Mouse (Mus musculus) large intestine, adult 2 months (tissue): ENCODE measurements around the gene Rheb. TPM values are rescaled to one million over a fixed set of nuclear protein-coding genes. Genes with fewer than 3 reads are reported as not detected.
A peak's percentile ranks its signal among the peaks of the same experiment; 100 is the strongest.
"Not testable (repeated sequence)": the region's sequence is repeated elsewhere in the genome, so short reads cannot be mapped to it uniquely, and the experiment has no call there.

Source experiments
- DNase-seq: peaks from one replicate; pipeline ENCODE4 v3.0.0-alpha.2; 2012; ENCODE audit warnings: low read depth, low spot score
- WGBS: fragments of 180-500 bp; shearing (Covaris S2); methylation state at CpG from one replicate; pipeline ENCODE4 v1.1.7; 2018; 5-methylcytosine and 5-hydroxymethylcytosine counted together
- polyA plus RNA-seq: library from polyadenylated mRNA; depleted of rRNA; stranded (reverse); fragments of >200 nt; gene quantifications from 2 replicates; pipeline ENCODE4 v1.2.3, GENCODE M21; 2012; rRNA removed

Gene Rheb
- 15.0 and 15.3 TPM in 2 replicates for polyA plus RNA-seq

- 1% methylated on average over 92 of the region's 92 CpGs for WGBS
- DNase-seq = peak; percentile 97
These were observed at the start of gene Rheb for GRCm38 (mm10) chr5:24842274-24843102. TSS of gene Rheb (minus strand) at chr5:24842624.

DNA sequence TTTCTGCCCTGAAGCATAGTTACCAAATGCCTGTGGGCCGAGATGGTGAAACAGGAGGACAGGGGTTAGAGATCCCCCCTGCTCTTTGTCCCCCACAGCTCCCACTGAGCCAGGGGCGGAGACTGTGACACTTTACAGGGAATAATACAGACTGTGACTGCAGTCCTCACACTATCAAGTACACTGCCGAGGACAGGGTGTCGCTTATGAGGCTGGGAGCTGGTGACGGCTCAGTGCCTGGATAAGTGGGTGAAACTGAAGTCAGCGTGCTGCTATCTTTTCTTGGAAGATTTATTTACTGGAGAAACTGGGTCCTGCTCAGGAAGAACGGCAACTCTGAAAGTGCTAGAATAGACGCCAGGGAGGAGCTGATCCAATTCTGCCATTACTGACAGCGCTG is 47.4 kb upstream of the Rheb start:
- 83% methylated on average over 9 of the region's 9 CpGs for WGBS
- no peak for DNase-seq

- no peak for DNase-seq
- 90% methylated on average over 11 of the region's 11 CpGs for WGBS
These were observed 46.6 kb upstream of the Rheb start for GRCm38 (mm10) chr5:24888874-24889591.

DNA sequence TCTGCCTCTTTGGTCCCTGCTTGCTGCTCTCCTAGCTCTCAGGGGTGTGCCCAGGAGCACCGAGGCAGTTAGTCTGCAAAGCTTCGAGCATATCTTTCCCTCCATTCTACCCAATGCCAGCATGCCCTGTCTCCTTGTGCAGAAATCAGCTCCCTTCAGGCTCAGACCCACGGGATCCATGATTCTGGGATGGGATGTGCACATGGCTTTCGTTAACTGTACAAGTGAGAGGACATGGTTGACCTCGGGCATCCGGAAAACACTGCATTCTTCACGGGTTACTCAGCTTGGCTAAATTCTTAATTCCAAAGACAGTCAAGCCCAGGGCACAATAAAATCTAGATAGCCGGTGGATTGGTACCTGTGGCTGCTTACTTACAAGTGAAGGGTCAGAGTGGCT is 44.8 kb upstream of the Rheb start:
- WGBS = 79% methylated on average over 8 of the region's 8 CpGs
- DNase-seq = no peak

DNA sequence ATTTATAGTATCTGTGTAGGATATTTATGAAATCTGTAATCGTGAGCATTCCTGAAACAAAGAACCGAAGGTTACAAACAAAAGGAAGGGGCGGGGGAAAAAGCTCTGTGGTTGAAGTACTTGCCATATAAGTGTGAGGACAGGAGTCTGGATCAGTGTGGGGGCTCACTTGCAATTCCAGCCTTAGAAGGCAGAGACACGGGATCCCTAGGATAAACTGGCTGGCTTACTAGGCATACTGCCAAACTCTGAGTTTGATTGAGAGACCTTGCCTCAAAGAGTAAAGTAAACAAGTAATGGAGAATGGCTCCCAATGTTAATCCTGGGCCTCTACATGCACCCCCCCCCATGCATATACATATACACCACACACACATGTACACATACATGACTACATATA is 36.3 kb upstream of the Rheb start:
- 76% methylated on average over 4 of the region's 4 CpGs for WGBS
- DNase-seq = no peak

GRCm38 (mm10) chr5:24877836-24878624 is 35.6 kb upstream of the Rheb start:
- WGBS = 85% methylated on average over 11 of the region's 11 CpGs
- DNase-seq = no peak

DNA sequence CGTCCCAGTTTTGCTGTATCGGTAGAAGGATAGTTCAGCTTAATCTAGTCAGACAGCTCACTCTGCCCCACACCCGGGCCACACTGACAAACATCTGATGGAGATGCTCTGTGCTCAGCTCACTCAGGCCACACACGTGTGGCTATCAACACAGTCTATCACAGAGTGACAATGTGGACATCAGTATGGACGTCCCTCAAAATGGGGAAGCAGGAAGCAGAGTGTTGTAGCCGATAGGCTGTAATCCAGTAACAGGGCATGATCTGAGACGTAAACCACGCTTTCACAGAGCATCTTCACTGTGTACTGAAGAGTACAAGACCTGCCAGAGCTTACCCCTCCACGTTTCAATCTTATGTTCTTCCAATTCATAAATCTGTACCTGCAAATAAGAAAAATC is 34.2 kb upstream of the Rheb start:
- WGBS = 86% methylated on average over 9 of the region's 9 CpGs
- DNase-seq = no peak

GRCm38 (mm10) chr5:24874111-24874510 is 31.7 kb upstream of the Rheb start:
- DNase-seq = no peak
- WGBS = 87% methylated on average over 4 of the region's 4 CpGs

DNA sequence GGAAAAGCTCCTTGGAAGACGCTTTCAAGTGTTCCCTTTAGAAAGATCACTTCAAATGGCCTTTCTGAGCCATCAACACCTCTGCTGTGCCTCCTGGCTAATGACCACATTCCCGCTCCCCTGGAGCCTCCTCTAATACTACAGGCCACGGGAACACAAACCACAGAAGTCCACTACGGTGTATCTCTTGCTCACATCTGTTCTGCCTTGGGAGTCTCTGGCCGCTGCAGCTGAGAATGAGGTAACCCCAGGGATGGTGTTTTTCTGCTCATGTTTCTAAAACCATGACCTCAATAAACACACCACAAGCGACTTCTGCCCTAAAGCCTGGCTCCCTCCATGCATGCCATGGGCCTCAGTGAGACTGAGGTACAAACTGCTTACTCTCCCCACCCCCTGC is 30.8 kb upstream of the Rheb start:
- 80% methylated on average over 6 of the region's 6 CpGs for WGBS
- no peak for DNase-seq

- DNase-seq = no peak
- 68% methylated on average over 12 of the region's 12 CpGs for WGBS
These were observed 28.9 kb upstream of the Rheb start for GRCm38 (mm10) chr5:24871276-24871675.

- no peak for DNase-seq
- 80% methylated on average over 11 of the region's 11 CpGs for WGBS
These were observed 27.4 kb upstream of the Rheb start for GRCm38 (mm10) chr5:24869796-24870289.

DNA sequence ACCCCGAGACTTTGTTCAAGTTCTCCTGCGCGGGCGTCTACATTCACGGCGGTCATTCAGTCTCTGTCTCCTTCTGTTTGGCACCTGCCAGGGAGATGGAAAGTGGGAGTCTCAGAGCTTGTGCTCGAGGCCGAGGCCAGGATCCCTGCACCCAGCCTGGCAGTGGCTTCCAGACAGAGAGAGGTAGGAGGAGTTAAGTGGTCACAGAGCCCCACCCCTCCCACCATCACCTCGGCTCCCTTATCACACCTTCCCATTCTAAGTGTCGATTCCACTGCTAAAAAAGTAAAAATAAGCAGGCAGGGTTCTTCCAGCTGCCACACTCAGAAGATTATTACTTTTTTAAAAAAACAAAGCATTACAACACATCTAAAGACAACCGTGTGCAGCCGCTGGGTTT is 21.4 kb upstream of the Rheb start:
- 72% methylated on average over 12 of the region's 12 CpGs for WGBS
- DNase-seq = no peak

DNA sequence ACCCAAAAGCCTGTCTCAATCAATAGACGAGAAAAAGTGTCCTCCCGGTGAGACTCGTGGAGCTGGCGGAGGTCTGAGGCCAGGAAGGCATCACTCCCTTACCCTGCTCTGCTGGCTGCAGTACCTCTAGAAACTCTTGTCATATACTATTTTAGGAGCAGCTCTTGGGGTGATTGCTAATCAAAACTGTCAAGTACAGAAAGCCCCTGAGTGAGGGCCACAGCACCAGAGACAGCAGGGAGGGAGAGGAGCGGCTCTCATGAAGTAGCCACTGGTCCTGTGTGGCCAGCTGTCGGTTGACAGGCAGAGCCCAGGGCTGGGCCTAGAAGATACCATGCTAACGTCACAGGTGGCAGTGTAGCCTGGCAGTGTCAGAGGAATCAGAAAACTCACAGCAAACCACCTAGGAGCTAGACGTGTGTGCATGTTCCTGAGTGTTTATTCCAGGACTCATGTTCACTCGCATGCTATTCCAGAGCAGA is 19.1 kb upstream of the Rheb start:
- no peak for DNase-seq
- WGBS = 92% methylated on average over 9 of the region's 9 CpGs

- no peak for DNase-seq
- 76% methylated on average over 13 of the region's 13 CpGs for WGBS
These were observed 18.4 kb upstream of the Rheb start for GRCm38 (mm10) chr5:24860635-24861448.

- 69% methylated on average over 3 of the region's 3 CpGs for WGBS
- no peak for DNase-seq
These were observed 17.5 kb upstream of the Rheb start for GRCm38 (mm10) chr5:24859771-24860540.

- no peak for DNase-seq
- WGBS = 68% methylated on average over 3 of the region's 3 CpGs
These were observed 12.6 kb upstream of the Rheb start for GRCm38 (mm10) chr5:24854827-24855600.

DNA sequence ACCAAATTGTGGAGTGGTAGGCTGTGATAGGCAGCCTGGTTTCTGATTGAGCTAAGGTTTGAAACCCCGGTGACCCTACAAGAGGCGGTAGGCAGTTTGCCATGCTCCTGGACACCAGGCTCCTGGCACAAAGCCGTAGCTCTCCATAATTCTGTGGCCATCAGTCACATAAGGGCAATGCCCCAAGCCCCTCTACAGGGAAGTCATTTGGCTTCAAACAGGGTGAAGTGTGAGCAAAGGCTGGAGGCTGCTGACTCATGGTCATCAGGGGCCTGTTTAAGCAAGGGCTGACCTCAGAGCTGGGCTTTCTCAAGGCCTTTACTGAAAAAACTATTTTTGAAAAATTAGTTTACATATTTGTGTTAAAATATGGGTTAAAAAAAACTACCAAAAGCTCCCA is 11.8 kb upstream of the Rheb start:
- 92% methylated on average over 3 of the region's 3 CpGs for WGBS
- no peak for DNase-seq

DNA sequence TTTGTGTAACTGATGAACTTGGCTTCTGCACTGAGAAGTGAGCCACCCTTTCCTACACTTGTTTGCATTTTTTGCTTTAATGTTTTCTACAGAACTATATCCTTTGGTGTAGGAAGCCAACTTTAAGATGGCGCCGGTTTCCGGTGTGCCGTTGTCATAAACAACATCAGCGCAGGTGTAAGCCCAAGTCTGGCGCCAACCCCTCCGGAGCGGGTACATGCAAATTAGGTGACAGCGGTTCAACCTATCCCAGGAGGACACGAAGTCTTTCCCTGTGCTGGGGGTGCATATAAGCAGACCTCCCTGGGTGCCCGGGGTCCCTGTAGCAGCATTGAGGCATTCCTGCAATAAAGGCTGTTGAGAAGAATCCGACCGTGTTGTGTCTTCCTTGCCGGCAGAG is 5.8 kb upstream of the Rheb start:
- not testable (repeated sequence) for DNase-seq
- WGBS = 89% methylated on average over 14 of the region's 14 CpGs
